Mouse (Mus musculus): ENCODE results near the gene Vps41. TPM values are rescaled to one million over a fixed set of nuclear protein-coding genes. Genes with fewer than 3 reads are reported as not detected.

Vps41 gene
- polyA plus RNA-seq, 1 experiment from 2014 or later, result 46.9 TPM

DNA sequence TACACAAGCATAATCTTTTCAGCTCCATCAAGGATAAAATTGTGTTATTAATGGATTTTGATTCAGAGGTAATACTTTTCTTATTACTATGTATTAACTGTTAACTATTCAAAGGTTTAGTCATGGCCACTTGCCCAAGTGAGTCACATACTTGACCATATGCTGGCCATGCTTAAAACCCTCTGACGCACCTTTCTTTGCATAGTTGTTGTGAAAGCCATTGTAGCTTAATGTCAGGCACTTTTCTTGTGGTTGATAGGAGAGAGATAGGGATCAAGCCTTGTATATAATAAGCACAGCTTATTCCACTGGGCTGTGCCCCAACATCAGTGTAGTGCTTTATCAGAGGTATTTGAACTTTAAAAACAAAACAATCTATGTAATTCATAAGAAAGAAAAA is 126.5 kb downstream of the Vps41 start:
- Histone ChIP-seq H3K27me3 (ENCODE audit: control insufficient read depth, insufficient read depth, low read length) (no peaks in the 10 kb centered on the region), H3K36me3 (ENCODE audit: control insufficient read depth, insufficient read depth) (peaks cover 7% of the 10 kb centered on the region), H3K4me3 (ENCODE audit: low read length) (no peak overlapping the region), H3K9ac (ENCODE audit: low read length) (no peak overlapping the region), H3K27ac (ENCODE audit: low read length) (no peak overlapping the region), H3K4me1 (ENCODE audit: control insufficient read depth, insufficient read depth, low read length) (no peaks in the 10 kb centered on the region), H3K9me3 (replicated peaks; ENCODE audit: control insufficient read depth, low read length) (no peaks in the 10 kb centered on the region), H3K4me2 (ENCODE audit: low read depth, low read length) (no peak overlapping the region)
- no peak for ATAC-seq (replicated peaks; ENCODE audit: extremely low read depth, insufficient read depth, low FRiP score)
- WGBS, result 80% methylated on average over 1 of the region's 1 CpGs

DNA sequence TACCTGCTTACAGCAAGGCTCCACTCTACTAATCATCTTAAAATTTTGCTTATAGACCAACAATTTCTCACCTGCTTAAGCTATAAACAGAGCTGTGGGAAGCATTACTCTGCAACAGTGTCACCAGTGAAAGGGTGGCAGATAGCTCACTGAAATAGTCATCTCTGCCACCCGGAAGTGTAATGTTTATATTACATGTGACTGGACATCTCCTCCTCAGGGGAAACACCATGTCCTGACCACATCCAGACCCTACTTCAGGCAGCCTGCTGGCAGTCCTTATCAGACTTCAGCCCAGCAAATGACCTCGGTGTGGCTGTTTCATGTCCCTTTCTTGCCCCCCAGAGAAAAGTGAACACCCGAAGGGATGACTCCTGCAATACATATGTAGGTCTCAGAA is 130.3 kb downstream of the Vps41 start:
- no peaks in the 10 kb centered on the region for H3K4me1 ChIP-seq (ENCODE audit: control insufficient read depth, insufficient read depth, low read length)
- no peak overlapping the region for H3K4me2 ChIP-seq (ENCODE audit: low read depth, low read length)
- H3K27ac ChIP-seq (ENCODE audit: low read length), result no peak overlapping the region
- WGBS, result 25% methylated on average over 3 of the region's 3 CpGs
- no peak for ATAC-seq (replicated peaks; ENCODE audit: extremely low read depth, insufficient read depth, low FRiP score)
- peaks cover 12% of the 10 kb centered on the region for H3K36me3 ChIP-seq (ENCODE audit: control insufficient read depth, insufficient read depth)
- no peak overlapping the region for H3K4me3 ChIP-seq (ENCODE audit: low read length)
- H3K9me3 ChIP-seq (replicated peaks; ENCODE audit: control insufficient read depth, low read length), result no peaks in the 10 kb centered on the region
- H3K27me3 ChIP-seq (ENCODE audit: control insufficient read depth, insufficient read depth, low read length), result no peaks in the 10 kb centered on the region
- H3K9ac ChIP-seq (ENCODE audit: low read length), result no peak overlapping the region

DNA sequence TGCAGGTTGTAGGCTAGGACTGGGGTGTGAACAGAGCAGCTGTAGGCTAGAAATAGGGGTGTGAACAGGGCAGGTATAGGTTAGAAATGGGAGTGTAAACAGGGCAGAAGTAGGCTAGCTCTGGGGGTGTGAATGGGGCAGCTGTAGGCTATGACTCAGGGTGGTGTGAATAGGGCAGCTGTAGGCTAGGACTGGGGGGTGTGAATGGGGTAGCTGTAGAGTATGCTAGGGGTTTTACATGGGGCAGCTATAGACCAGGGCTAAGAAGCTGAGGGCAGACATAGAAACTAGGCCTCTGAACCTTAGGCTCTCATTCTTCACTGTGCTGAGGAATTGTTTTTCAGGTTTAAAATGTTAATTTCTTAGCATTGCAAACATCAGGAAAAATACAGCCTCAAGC is 132.5 kb downstream of the Vps41 start:
- Histone ChIP-seq H3K4me3 (ENCODE audit: low read length) (no peak overlapping the region), H3K9me3 (replicated peaks; ENCODE audit: control insufficient read depth, low read length) (no peaks in the 10 kb centered on the region), H3K36me3 (ENCODE audit: control insufficient read depth, insufficient read depth) (peaks cover 14% of the 10 kb centered on the region), H3K27me3 (ENCODE audit: control insufficient read depth, insufficient read depth, low read length) (no peaks in the 10 kb centered on the region), H3K4me1 (ENCODE audit: control insufficient read depth, insufficient read depth, low read length) (no peaks in the 10 kb centered on the region), H3K4me2 (ENCODE audit: low read depth, low read length) (no peak overlapping the region), H3K9ac (ENCODE audit: low read length) (no peak overlapping the region), H3K27ac (ENCODE audit: low read length) (no peak overlapping the region)
- ATAC-seq (replicated peaks; ENCODE audit: extremely low read depth, insufficient read depth, low FRiP score), result no peak

DNA sequence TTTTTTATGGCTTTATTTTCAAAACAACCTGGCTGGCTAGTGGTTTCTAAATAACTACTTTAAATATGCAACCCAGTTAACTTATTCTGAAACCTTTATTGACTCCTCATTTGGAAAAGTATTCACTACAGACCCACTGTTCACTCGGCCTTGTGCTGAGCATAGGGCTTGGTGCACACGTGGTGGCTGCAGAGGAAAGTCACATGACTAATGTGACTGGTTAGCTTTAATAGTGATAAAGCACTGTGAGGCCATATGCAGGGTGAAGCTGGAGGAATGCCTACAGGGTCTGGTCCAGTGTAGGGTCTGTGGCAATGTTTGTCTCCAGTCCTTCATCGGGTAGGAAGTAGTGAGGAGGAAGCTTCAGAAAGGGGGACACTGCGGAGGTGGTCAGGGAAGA is 134.1 kb downstream of the Vps41 start:
- no peak overlapping the region for H3K4me2 ChIP-seq (ENCODE audit: low read depth, low read length)
- ATAC-seq (replicated peaks; ENCODE audit: extremely low read depth, insufficient read depth, low FRiP score), result no peak
- H3K4me1 ChIP-seq (ENCODE audit: control insufficient read depth, insufficient read depth, low read length), result no peaks in the 10 kb centered on the region
- H3K36me3 ChIP-seq (ENCODE audit: control insufficient read depth, insufficient read depth), result peaks cover 11% of the 10 kb centered on the region
- no peaks in the 10 kb centered on the region for H3K9me3 ChIP-seq (replicated peaks; ENCODE audit: control insufficient read depth, low read length)
- no peak overlapping the region for H3K27ac ChIP-seq (ENCODE audit: low read length)
- no peak overlapping the region for H3K9ac ChIP-seq (ENCODE audit: low read length)
- 62% methylated on average over 4 of the region's 4 CpGs for WGBS
- no peaks in the 10 kb centered on the region for H3K27me3 ChIP-seq (ENCODE audit: control insufficient read depth, insufficient read depth, low read length)
- H3K4me3 ChIP-seq (ENCODE audit: low read length), result no peak overlapping the region

DNA sequence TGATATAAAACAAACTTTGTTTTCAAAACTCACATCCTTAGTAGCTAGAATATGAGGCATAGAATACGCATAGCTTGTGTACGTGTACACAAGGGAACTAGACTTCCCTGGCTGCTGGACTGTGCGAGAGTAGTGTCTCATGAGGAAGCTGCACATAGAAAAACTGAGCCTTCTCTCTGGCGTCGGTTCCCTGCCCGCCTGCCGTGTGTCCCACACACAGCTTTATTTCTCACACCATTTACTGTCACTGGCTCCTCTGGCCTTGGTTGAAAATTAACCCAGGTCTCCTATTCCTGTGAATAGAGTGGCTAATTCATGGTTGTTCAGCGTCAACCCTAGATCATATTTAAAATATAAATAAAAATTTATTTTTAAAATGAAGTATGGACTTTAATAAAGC is 135.6 kb downstream of the Vps41 start:
- H3K4me3 ChIP-seq (ENCODE audit: low read length), result no peak overlapping the region
- ATAC-seq (replicated peaks; ENCODE audit: extremely low read depth, insufficient read depth, low FRiP score), result no peak
- no peaks in the 10 kb centered on the region for H3K4me1 ChIP-seq (ENCODE audit: control insufficient read depth, insufficient read depth, low read length)
- 91% methylated on average over 8 of the region's 8 CpGs for WGBS
- H3K27ac ChIP-seq (ENCODE audit: low read length), result no peak overlapping the region
- H3K9ac ChIP-seq (ENCODE audit: low read length), result no peak overlapping the region
- H3K27me3 ChIP-seq (ENCODE audit: control insufficient read depth, insufficient read depth, low read length), result no peaks in the 10 kb centered on the region
- peaks cover 8% of the 10 kb centered on the region; the same call in 1 of the 2 replicates for H3K36me3 ChIP-seq (ENCODE audit: control insufficient read depth, insufficient read depth)
- H3K4me2 ChIP-seq (ENCODE audit: low read depth, low read length), result no peak overlapping the region
- H3K9me3 ChIP-seq (replicated peaks; ENCODE audit: control insufficient read depth, low read length), result no peaks in the 10 kb centered on the region

DNA sequence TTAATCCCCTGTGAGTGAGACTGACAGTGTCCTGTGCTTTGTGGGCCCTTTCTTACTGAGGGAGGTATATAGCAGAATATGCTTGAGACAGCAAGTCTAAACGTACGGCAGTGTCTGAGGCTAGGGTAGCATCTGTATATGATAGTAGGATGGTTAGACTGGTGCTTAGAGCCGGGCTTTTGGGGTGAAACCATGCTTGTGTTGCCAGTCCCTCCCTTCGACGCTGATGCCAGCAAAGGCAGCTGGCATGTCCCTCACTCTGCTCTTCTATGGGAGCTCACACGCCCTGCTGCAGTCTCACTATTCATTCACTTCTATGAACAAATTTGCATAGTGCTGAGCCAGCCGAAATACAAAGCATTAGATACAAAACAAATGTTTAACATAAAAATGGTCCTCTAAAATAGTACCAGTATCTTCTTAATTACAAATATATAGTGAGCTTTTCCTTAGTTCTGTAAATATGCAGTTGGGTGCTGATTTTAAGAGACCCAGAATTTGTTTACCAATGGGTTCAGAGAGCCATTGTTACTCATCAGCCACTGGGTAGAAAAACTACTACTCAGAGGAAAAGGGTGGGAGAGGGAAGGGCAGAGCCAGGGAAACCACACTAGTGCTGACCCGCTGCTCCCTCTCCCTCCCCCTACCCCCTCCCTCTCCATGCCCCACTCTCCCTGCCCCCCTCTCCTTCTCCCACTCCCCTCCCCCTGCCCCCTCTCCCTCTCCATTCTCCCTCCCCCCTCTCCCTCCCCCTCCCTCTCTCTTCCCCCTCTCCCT is 139.1 kb downstream of the Vps41 start:
- Histone ChIP-seq H3K9ac (ENCODE audit: low read length) (no peak overlapping the region), H3K4me2 (ENCODE audit: low read depth, low read length) (no peak overlapping the region), H3K4me1 (ENCODE audit: control insufficient read depth, insufficient read depth, low read length) (no peaks in the 10 kb centered on the region), H3K36me3 (ENCODE audit: control insufficient read depth, insufficient read depth) (peaks cover 2% of the 10 kb centered on the region; the same call in 1 of the 2 replicates), H3K27me3 (ENCODE audit: control insufficient read depth, insufficient read depth, low read length) (no peaks in the 10 kb centered on the region), H3K9me3 (replicated peaks; ENCODE audit: control insufficient read depth, low read length) (no peaks in the 10 kb centered on the region), H3K27ac (ENCODE audit: low read length) (no peak overlapping the region), H3K4me3 (ENCODE audit: low read length) (no peak overlapping the region)
- ATAC-seq (replicated peaks; ENCODE audit: extremely low read depth, insufficient read depth, low FRiP score), result no peak
- WGBS, result 79% methylated on average over 8 of the region's 8 CpGs

DNA sequence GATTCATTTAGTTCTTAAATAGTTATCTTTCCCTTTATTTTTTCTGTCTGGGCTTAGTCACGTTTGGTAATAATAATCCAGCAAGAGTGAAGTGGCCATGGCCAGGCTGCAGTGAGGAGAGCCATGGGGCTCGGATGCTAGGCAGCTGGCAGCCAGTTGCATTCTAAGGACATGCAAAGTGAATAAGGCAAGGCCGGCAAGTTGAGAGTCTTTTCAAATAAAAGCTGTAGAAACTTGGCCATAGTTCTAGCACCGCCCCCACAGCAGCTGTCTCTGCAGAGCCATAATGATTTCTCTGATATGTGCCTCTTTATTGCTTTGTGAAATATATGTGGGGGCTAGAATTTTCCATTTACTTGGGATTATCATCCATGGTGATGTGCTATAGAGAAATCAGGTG is 141.1 kb downstream of the Vps41 start:
- Histone ChIP-seq H3K9ac (ENCODE audit: low read length) (no peak overlapping the region), H3K9me3 (replicated peaks; ENCODE audit: control insufficient read depth, low read length) (no peaks in the 10 kb centered on the region), H3K4me1 (ENCODE audit: control insufficient read depth, insufficient read depth, low read length) (no peaks in the 10 kb centered on the region), H3K36me3 (ENCODE audit: control insufficient read depth, insufficient read depth) (peaks cover 5% of the 10 kb centered on the region), H3K27me3 (ENCODE audit: control insufficient read depth, insufficient read depth, low read length) (no peaks in the 10 kb centered on the region), H3K27ac (ENCODE audit: low read length) (no peak overlapping the region), H3K4me2 (ENCODE audit: low read depth, low read length) (no peak overlapping the region), H3K4me3 (ENCODE audit: low read length) (no peak overlapping the region)
- WGBS, result 68% methylated on average over 4 of the region's 4 CpGs
- no peak for ATAC-seq (replicated peaks; ENCODE audit: extremely low read depth, insufficient read depth, low FRiP score)

DNA sequence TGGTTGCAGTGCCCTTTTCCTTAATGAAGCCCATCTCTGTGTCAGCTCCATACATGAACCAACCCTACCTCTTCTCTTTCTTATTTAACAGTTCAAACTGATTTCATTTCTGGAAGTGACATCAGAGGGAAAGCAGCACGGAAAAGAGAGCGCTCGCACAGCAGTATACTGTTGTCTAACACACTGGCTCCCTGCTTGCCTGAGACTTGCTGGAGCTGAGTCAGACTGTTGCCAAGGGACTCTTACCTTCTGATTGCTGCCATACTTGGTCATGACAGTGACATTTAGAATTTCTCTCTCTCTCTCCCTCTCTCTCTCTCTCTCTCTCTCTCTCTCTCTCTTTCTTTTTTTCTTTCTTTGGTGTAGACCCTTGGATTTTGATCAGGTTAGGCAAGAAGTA is 142.3 kb downstream of the Vps41 start:
- Histone ChIP-seq H3K4me2 (ENCODE audit: low read depth, low read length) (no peak overlapping the region), H3K27me3 (ENCODE audit: control insufficient read depth, insufficient read depth, low read length) (no peaks in the 10 kb centered on the region), H3K4me1 (ENCODE audit: control insufficient read depth, insufficient read depth, low read length) (no peaks in the 10 kb centered on the region), H3K9me3 (replicated peaks; ENCODE audit: control insufficient read depth, low read length) (no peaks in the 10 kb centered on the region), H3K36me3 (ENCODE audit: control insufficient read depth, insufficient read depth) (peaks cover 4% of the 10 kb centered on the region; the same call in 1 of the 2 replicates), H3K9ac (ENCODE audit: low read length) (no peak overlapping the region), H3K4me3 (ENCODE audit: low read length) (no peak overlapping the region), H3K27ac (ENCODE audit: low read length) (no peak overlapping the region)
- ATAC-seq (replicated peaks; ENCODE audit: extremely low read depth, insufficient read depth, low FRiP score), result no peak
- 73% methylated on average over 3 of the region's 3 CpGs for WGBS

DNA sequence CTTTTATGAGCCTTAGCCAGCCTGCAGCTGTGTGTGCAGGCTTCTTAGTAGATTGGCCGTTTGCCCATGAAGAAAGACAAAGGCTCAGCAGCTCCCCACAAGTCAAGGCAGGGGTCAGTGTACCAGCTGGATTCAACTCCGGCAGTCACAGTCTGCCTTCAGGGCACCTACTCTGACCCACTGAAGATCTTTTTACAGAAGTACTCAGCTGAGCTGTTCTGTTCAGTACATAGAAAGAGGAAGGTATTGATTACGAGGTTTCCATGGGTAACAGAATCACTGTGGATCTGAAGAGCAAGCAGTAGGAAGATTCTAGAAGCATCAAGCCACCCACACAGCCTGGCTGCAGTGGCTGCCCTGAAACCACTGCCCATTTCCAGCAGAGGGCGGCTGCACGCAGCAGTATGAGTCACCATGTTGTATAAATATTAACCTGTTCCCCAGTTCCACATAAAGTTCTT is 151.0 kb downstream of the Vps41 start:
- ATAC-seq (replicated peaks; ENCODE audit: extremely low read depth, insufficient read depth, low FRiP score), result no peak
- no peak overlapping the region for H3K27ac ChIP-seq (ENCODE audit: low read length)
- WGBS, result 44% methylated on average over 5 of the region's 5 CpGs

More for the DNA sequence above, 151.0 kb downstream of the Vps41 start:
- Histone ChIP-seq H3K9me3 (replicated peaks; ENCODE audit: control insufficient read depth, low read length) (no peaks in the 10 kb centered on the region), H3K4me1 (ENCODE audit: control insufficient read depth, insufficient read depth, low read length) (no peaks in the 10 kb centered on the region), H3K9ac (ENCODE audit: low read length) (no peak overlapping the region), H3K36me3 (ENCODE audit: control insufficient read depth, insufficient read depth) (peaks cover 3% of the 10 kb centered on the region; the same call in 1 of the 2 replicates), H3K4me2 (ENCODE audit: low read depth, low read length) (no peak overlapping the region), H3K4me3 (ENCODE audit: low read length) (no peak overlapping the region), H3K27me3 (ENCODE audit: control insufficient read depth, insufficient read depth, low read length) (no peaks in the 10 kb centered on the region)

All from heart, embryonic 16.5 days (tissue).